Mouse (Mus musculus): ENCODE data around the gene Fat4. TPM values are rescaled to one million over a fixed set of nuclear protein-coding genes. Genes with fewer than 3 reads are reported as not detected.

Gene Fat4
- total and polyA plus RNA-seq, 3 experiments, result not detected

DNA sequence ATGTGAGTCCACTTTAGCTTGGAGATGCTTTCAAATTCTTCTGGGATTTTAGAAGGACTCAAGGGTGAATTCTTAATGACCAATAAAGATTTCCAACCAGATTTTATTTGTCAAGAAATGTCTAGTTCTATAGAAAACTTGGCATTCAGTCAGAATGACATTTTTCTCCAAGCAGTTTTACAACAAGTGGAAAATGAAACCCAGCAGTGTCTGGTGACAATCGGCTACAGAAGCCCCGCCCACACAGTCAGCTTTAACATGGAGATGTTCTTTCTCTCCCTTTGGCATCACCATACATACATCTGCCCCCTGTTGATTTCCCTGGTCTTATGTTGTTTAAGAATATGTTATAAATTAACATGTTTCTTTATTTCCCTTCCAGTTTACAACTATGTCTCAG lies 34.3 kb downstream of the Fat4 start:
- TF ChIP-seq ZC3H11A (IDR thresholded peaks at IDR 0.05; ENCODE audit: low read depth, low read length), result no peak
- TF ChIP-seq MAX (IDR thresholded peaks at IDR 0.05; ENCODE audit: low read length), result no peak
- TF ChIP-seq MYC (IDR thresholded peaks at IDR 0.05; ENCODE audit: low read depth, low read length), result no peak
- no peak for TF ChIP-seq ZKSCAN1 (IDR thresholded peaks at IDR 0.05; ENCODE audit: low read depth, low read length)
- TF ChIP-seq NELFE (IDR thresholded peaks at IDR 0.05; ENCODE audit: low read depth, low read length), result no peak
- no peak for TF ChIP-seq GATA1 (IDR thresholded peaks at IDR 0.05; ENCODE audit: low read depth, low read length)
- TF ChIP-seq RAD21 (IDR thresholded peaks at IDR 0.05; ENCODE audit: low read depth, low read length), result no peak
- TF ChIP-seq TAL1 (IDR thresholded peaks at IDR 0.05; ENCODE audit: low read length), result no peak
- TF ChIP-seq SIN3A (IDR thresholded peaks at IDR 0.05; ENCODE audit: low read length), result no peak
- TF ChIP-seq EP300 (IDR thresholded peaks at IDR 0.05; ENCODE audit: low read depth in 1 of 2, low read length in 2 of 2), result no peak
- no peak for TF ChIP-seq GABPA (IDR thresholded peaks at IDR 0.05; ENCODE audit: low read depth, low read length)
- TF ChIP-seq POLR2A (IDR thresholded peaks at IDR 0.05; ENCODE audit: control insufficient read depth in 1 of 2, insufficient read depth in 1 of 2, low read depth in 1 of 2, low read length in 2 of 2, poor library complexity in 1 of 2), result no peak
- H3K9me3 ChIP-seq (replicated peaks; ENCODE audit: insufficient read depth, low read length), result no peaks in the 10 kb centered on the region
- no peak overlapping the region for H3K27ac ChIP-seq (ENCODE audit: control insufficient read depth, low read depth, low read length)

DNA sequence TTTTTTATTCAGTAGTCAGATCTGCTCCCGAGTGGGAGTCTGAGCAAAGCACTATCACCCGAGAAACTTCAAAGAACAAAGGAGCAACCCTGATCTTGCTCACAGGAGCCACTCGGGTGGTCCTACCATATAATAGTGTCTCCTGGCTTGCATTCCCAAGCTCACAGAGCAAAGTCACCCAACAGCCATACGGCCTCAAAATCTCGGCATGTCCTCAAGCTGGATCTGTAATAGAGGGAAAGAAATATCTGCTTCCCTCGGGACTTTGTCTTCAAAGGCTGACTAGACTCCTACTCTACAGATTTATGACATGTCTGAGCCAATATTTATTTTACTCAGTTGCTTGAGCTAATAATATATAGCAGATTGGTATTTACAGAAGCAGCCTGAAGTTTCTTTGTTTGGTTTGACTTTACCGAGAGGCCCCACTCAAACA lies 36.5 kb downstream of the Fat4 start:
- Histone ChIP-seq H3K4me3 (ENCODE audit: control insufficient read depth in 1 of 2, insufficient read depth in 1 of 2, low read depth in 2 of 2, low read length in 2 of 2) (no peak overlapping the region), H3K79me2 (ENCODE audit: control insufficient read depth, insufficient read depth, low read length, poor library complexity) (no peaks in the 10 kb centered on the region), H3K9ac (ENCODE audit: control insufficient read depth, low read depth, low read length, poor library complexity, severe bottlenecking) (no peak overlapping the region), H3K4me1 (ENCODE audit: control insufficient read depth in 1 of 2, insufficient read depth in 2 of 2, low read length in 2 of 2) (no peaks in the 10 kb centered on the region), H3K27ac (ENCODE audit: control insufficient read depth, low read depth, low read length) (no peak overlapping the region), H3K9me3 (replicated peaks; ENCODE audit: insufficient read depth, low read length) (no peaks in the 10 kb centered on the region), H3K36me3 (ENCODE audit: control insufficient read depth in 1 of 2, insufficient read depth in 2 of 2, low read length in 2 of 2) (no peaks in the 10 kb centered on the region), H3K27me3 (ENCODE audit: control insufficient read depth in 1 of 2, insufficient read depth in 2 of 2, low read length in 2 of 2) (no peaks in the 10 kb centered on the region)
- no peak for DNase-seq (ENCODE audit: low read depth, low spot score)
- no peak for TF ChIP-seq CHD1 (IDR thresholded peaks at IDR 0.05; ENCODE audit: low read depth, low read length)

More for the DNA sequence above, 34.3 kb downstream of the Fat4 start:
- no peaks in the 10 kb centered on the region for H3K4me1 ChIP-seq (ENCODE audit: control insufficient read depth in 1 of 2, insufficient read depth in 2 of 2, low read length in 2 of 2)
- H3K36me3 ChIP-seq (ENCODE audit: control insufficient read depth in 1 of 2, insufficient read depth in 2 of 2, low read length in 2 of 2), result no peaks in the 10 kb centered on the region
- DNase-seq (ENCODE audit: low read depth, low spot score), result no peak
- H3K79me2 ChIP-seq (ENCODE audit: control insufficient read depth, insufficient read depth, low read length, poor library complexity), result no peaks in the 10 kb centered on the region
- no peak overlapping the region for H3K9ac ChIP-seq (ENCODE audit: control insufficient read depth, low read depth, low read length, poor library complexity, severe bottlenecking)
- H3K27me3 ChIP-seq (ENCODE audit: control insufficient read depth in 1 of 2, insufficient read depth in 2 of 2, low read length in 2 of 2), result no peaks in the 10 kb centered on the region
- H3K4me3 ChIP-seq (ENCODE audit: control insufficient read depth in 1 of 2, insufficient read depth in 1 of 2, low read depth in 2 of 2, low read length in 2 of 2), result no peak overlapping the region

DNA sequence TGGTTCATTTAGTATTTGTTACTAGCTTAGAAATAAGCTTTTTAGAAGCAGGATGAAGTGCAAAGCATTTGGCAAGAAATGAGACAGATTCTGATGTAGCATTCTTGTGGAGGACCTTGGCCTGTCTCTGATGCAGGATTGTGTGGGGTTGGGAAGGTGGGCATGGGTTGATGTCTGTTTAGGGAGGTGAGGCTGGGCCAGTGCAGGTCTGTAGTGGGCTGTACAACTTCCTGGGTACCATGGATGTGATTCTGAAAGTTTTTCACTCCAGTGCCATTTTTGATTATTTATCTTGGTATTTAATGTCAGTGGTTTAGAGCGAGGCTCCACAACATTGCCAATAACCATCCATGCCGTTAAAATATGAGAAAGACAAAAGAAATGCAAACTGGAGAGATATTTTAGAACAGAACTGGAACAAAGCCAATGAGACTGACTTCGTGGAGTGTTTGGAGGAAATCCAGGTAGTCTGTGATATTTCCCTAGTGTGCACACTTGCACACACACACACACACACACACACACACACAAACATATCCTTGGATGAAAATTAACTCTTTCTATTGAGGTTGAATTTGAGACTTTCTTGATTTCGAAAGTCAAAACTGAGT lies 41.4 kb downstream of the Fat4 start:
- Histone ChIP-seq H3K4me3 (ENCODE audit: control insufficient read depth in 1 of 2, insufficient read depth in 1 of 2, low read depth in 2 of 2, low read length in 2 of 2) (no peak overlapping the region), H3K9me3 (replicated peaks; ENCODE audit: insufficient read depth, low read length) (no peaks in the 10 kb centered on the region), H3K27me3 (ENCODE audit: control insufficient read depth in 1 of 2, insufficient read depth in 2 of 2, low read length in 2 of 2) (no peaks in the 10 kb centered on the region), H3K27ac (ENCODE audit: control insufficient read depth, low read depth, low read length) (no peak overlapping the region), H3K79me2 (ENCODE audit: control insufficient read depth, insufficient read depth, low read length, poor library complexity) (no peaks in the 10 kb centered on the region), H3K4me1 (ENCODE audit: control insufficient read depth in 1 of 2, insufficient read depth in 2 of 2, low read length in 2 of 2) (no peaks in the 10 kb centered on the region), H3K9ac (ENCODE audit: control insufficient read depth, low read depth, low read length, poor library complexity, severe bottlenecking) (no peak overlapping the region), H3K36me3 (ENCODE audit: control insufficient read depth in 1 of 2, insufficient read depth in 2 of 2, low read length in 2 of 2) (no peaks in the 10 kb centered on the region)
- TF ChIP-seq NELFE (IDR thresholded peaks at IDR 0.05; ENCODE audit: low read depth, low read length), result no peak
- TF ChIP-seq TBP (IDR thresholded peaks at IDR 0.05; ENCODE audit: low read depth, low read length), result no peak
- no peak for TF ChIP-seq CTCF (IDR thresholded peaks at IDR 0.05 in 2 of 3, conservative IDR thresholded peaks at IDR 0.05 in 1 of 3; ENCODE audit: control insufficient read depth in 1 of 3, insufficient read depth in 1 of 3, low read depth in 2 of 3, low read length in 3 of 3, poor library complexity in 1 of 3, severe bottlenecking in 1 of 3)
- no peak for TF ChIP-seq RAD21 (IDR thresholded peaks at IDR 0.05; ENCODE audit: low read depth, low read length)
- TF ChIP-seq ZMIZ1 (IDR thresholded peaks at IDR 0.05; ENCODE audit: low read depth, low read length), result no peak
- TF ChIP-seq KAT2A (conservative IDR thresholded peaks at IDR 0.05; ENCODE audit: low read depth, low read length), result no peak
- no peak for DNase-seq (ENCODE audit: low read depth, low spot score)
